In the genomic region with DNA sequence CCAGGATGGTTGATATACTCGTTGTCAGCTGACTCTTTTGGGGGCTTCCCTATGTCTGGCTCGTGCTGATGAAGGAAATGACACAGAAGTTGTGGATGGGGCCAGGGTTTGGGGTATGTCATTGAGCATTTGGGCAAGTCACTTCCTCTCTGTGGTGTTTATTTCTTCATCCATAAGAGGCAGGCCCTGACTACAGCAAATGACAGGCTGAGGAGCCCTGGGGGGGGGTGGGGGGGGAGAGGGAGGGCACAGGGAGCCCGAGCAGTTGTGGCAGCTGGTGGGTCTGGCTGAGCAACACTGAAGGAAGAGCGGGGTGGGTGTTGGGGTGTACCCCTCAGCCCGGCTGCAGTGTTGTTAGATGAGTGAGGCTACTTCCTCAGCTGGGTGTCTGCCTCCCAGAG, we compare ENCODE assay signal across 15 mouse cellular contexts. TPM values are rescaled to one million over a fixed set of nuclear protein-coding genes. Genes with fewer than 3 reads are reported as not detected.
A peak's percentile ranks its signal among the peaks of the same experiment; 100 is the strongest.
DNase-seq lines count a peak whose midpoint lies in the region; ATAC-seq and TF ChIP-seq lines count a peak whose summit lies in the region.
"Had no signal": no experiment of that assay in that cellular context is flagged by ENCODE, and none has a peak within 500 bp of the region (broad histone marks: within the 10 kb centered on the region; RNA-seq: fewer than 3 reads in every experiment).

No protein-coding gene starts in this region.

- no peak for DNase-seq in heart, adult 9 months (ENCODE audit: low spot score in 2 of 2)
- peak; percentile 69 for DNase-seq in liver, postnatal 0 days
- DNase-seq in thymus, postnatal 10 days (ENCODE audit: low spot score in 2 of 2) = peak; percentile 30 to 44
- DNase-seq in midbrain, postnatal 0 days (ENCODE audit: low spot score) = no peak
- no peak for DNase-seq in gastrocnemius, postnatal 14 days
- DNase-seq: forebrain, postnatal 0 days; kidney, adult 9 months had no signal

- 0 out of 2 replicates have a peak, but pooled peaks have one; percentile 46 for ATAC-seq in heart, embryonic 16.5 days (replicated peaks; ENCODE audit: extremely low read depth, insufficient read depth, low FRiP score)
- ATAC-seq in liver, postnatal 0 days = peak; percentile 45
- no peak for ATAC-seq in midbrain, postnatal 0 days (ENCODE audit: low FRiP score)
- ATAC-seq in forebrain, embryonic 16.5 days = no peak
- ATAC-seq: forebrain, postnatal 0 days; midbrain, embryonic 16.5 days had no signal

- TF ChIP-seq POLR2A in bone marrow macrophage, adult 2 months (IDR thresholded peaks at IDR 0.05; ENCODE audit: borderline replicate concordance, low read depth, low read length) = no peak

- no peak overlapping the region for H3K4me2 ChIP-seq in heart, embryonic 16.5 days (ENCODE audit: low read depth, low read length)
- peak overlapping the region; percentile 54 for H3K4me2 ChIP-seq in liver, postnatal 0 days (ENCODE audit: low read depth, low read length)
- no peak overlapping the region for H3K4me2 ChIP-seq in midbrain, postnatal 0 days (ENCODE audit: low read depth, low read length, poor library complexity, severe bottlenecking)
- H3K4me2 ChIP-seq in forebrain, embryonic 16.5 days (ENCODE audit: low read length) = no peak overlapping the region
- H3K4me2 ChIP-seq: embryonic facial prominence, embryonic 13.5 days; hindbrain, embryonic 13.5 days; limb, embryonic 15.5 days had no signal

- no peaks in the 10 kb centered on the region for H3K36me3 ChIP-seq in heart, embryonic 16.5 days (ENCODE audit: control insufficient read depth, insufficient read depth)
- H3K36me3 ChIP-seq in liver, postnatal 0 days (replicated peaks; ENCODE audit: insufficient read depth, low read length) = no peaks in the 10 kb centered on the region
- H3K36me3 ChIP-seq in midbrain, postnatal 0 days (ENCODE audit: insufficient read depth, low read length) = no peaks in the 10 kb centered on the region
- H3K36me3 ChIP-seq in forebrain, embryonic 16.5 days (ENCODE audit: control insufficient read depth, insufficient read depth) = no peaks in the 10 kb centered on the region
- H3K36me3 ChIP-seq: embryonic facial prominence, embryonic 13.5 days; hindbrain, embryonic 13.5 days; limb, embryonic 15.5 days had no signal

- H3K4me1 ChIP-seq in heart, embryonic 16.5 days (ENCODE audit: control insufficient read depth, insufficient read depth, low read length) = no peaks in the 10 kb centered on the region; the same call in 1 of the 2 replicates
- peaks cover 56% of the 10 kb centered on the region for H3K4me1 ChIP-seq in bone marrow macrophage, adult 2 months (ENCODE audit: control insufficient read depth, insufficient read depth, low read length)
- H3K4me1 ChIP-seq in liver, postnatal 0 days (ENCODE audit: insufficient read depth) = peaks cover 29% of the 10 kb centered on the region
- H3K4me1 ChIP-seq in midbrain, postnatal 0 days (ENCODE audit: insufficient read depth, low read length) = no peaks in the 10 kb centered on the region
- H3K4me1 ChIP-seq in forebrain, embryonic 16.5 days (replicated peaks; ENCODE audit: control insufficient read depth, insufficient read depth, low read length) = no peaks in the 10 kb centered on the region
- H3K4me1 ChIP-seq: hindbrain, embryonic 13.5 days had no signal

- no peak overlapping the region for H3K9ac ChIP-seq in heart, embryonic 16.5 days (ENCODE audit: low read length)
- H3K9ac ChIP-seq in liver, postnatal 0 days (replicated peaks) = peak overlapping the region; percentile 48
- no peak overlapping the region for H3K9ac ChIP-seq in midbrain, postnatal 0 days (replicated peaks; ENCODE audit: low read length, poor library complexity, severe bottlenecking)
- H3K9ac ChIP-seq in forebrain, embryonic 16.5 days (replicated peaks; ENCODE audit: low read depth, low read length) = no peak overlapping the region
- H3K9ac ChIP-seq: embryonic facial prominence, embryonic 13.5 days; forebrain, postnatal 0 days; hindbrain, embryonic 13.5 days; limb, embryonic 15.5 days had no signal

- no peak for TF ChIP-seq EP300 in liver, postnatal 0 days (IDR thresholded peaks at IDR 0.05; ENCODE audit: low read depth)

- TF ChIP-seq CTCF in bone marrow macrophage, adult 2 months (IDR thresholded peaks at IDR 0.05; ENCODE audit: low read depth, low read length) = no peak
- no peak for TF ChIP-seq CTCF in liver, postnatal 0 days (IDR thresholded peaks at IDR 0.05; ENCODE audit: low read depth)
- no peak for TF ChIP-seq CTCF in midbrain, postnatal 0 days (IDR thresholded peaks at IDR 0.05)

- H3K9me3 ChIP-seq in heart, embryonic 16.5 days (replicated peaks; ENCODE audit: control insufficient read depth, low read length) = no peaks in the 10 kb centered on the region
- H3K9me3 ChIP-seq in liver, postnatal 0 days (ENCODE audit: low read length) = no peaks in the 10 kb centered on the region
- no peaks in the 10 kb centered on the region for H3K9me3 ChIP-seq in midbrain, postnatal 0 days (ENCODE audit: low read length)
- H3K9me3 ChIP-seq in forebrain, embryonic 16.5 days (ENCODE audit: control insufficient read depth, low read length) = no peaks in the 10 kb centered on the region
- H3K9me3 ChIP-seq: embryonic facial prominence, embryonic 13.5 days; hindbrain, embryonic 13.5 days; limb, embryonic 15.5 days had no signal

- no peak overlapping the region for H3K4me3 ChIP-seq in heart, embryonic 16.5 days (ENCODE audit: low read length)
- peak overlapping the region; percentile 68 for H3K4me3 ChIP-seq in bone marrow macrophage, adult 2 months (ENCODE audit: insufficient read depth, low read length)
- peak overlapping the region; percentile 15; the same call in 1 of the 2 replicates for H3K4me3 ChIP-seq in liver, postnatal 0 days (ENCODE audit: low read depth, low read length)
- H3K4me3 ChIP-seq in midbrain, postnatal 0 days (ENCODE audit: low read depth, low read length) = no peak overlapping the region
- no peak overlapping the region for H3K4me3 ChIP-seq in forebrain, embryonic 16.5 days (replicated peaks; ENCODE audit: low read length)
- H3K4me3 ChIP-seq: embryonic facial prominence, embryonic 13.5 days; hindbrain, embryonic 13.5 days; limb, embryonic 15.5 days had no signal

- no peaks in the 10 kb centered on the region for H3K27me3 ChIP-seq in heart, embryonic 16.5 days (ENCODE audit: control insufficient read depth, insufficient read depth, low read length)
- no peaks in the 10 kb centered on the region for H3K27me3 ChIP-seq in liver, postnatal 0 days (ENCODE audit: insufficient read depth, low read length)
- H3K27me3 ChIP-seq in midbrain, postnatal 0 days (ENCODE audit: insufficient read depth, low read length) = no peaks in the 10 kb centered on the region
- H3K27me3 ChIP-seq in forebrain, embryonic 16.5 days (replicated peaks; ENCODE audit: control insufficient read depth, insufficient read depth, low read length) = no peaks in the 10 kb centered on the region
- H3K27me3 ChIP-seq: embryonic facial prominence, embryonic 13.5 days; hindbrain, embryonic 13.5 days; limb, embryonic 15.5 days had no signal

- intact Hi-C loops in gastrocnemius, postnatal 14 days (cut with DNase I; ENCODE audit: low total_unique reads) = no loop called here

- WGBS in heart, embryonic 16.5 days = 59% methylated on average over 5 of the region's 5 CpGs
- 29% methylated on average over 5 of the region's 5 CpGs for WGBS in liver, postnatal 0 days (ENCODE audit: insufficient replicate concordance)
- 71% methylated on average over 5 of the region's 5 CpGs for WGBS in midbrain, postnatal 0 days
- 69% methylated on average over 5 of the region's 5 CpGs for WGBS in forebrain, embryonic 16.5 days

- no peak overlapping the region for H3K27ac ChIP-seq in heart, embryonic 16.5 days (ENCODE audit: low read length)
- peak overlapping the region; percentile 97 for H3K27ac ChIP-seq in bone marrow macrophage, adult 2 months (ENCODE audit: insufficient read depth, low read depth, low read length)
- peak overlapping the region; percentile 84 for H3K27ac ChIP-seq in liver, postnatal 0 days (ENCODE audit: low read depth)
- H3K27ac ChIP-seq in midbrain, postnatal 0 days (ENCODE audit: low read depth, low read length) = no peak overlapping the region
- H3K27ac ChIP-seq in forebrain, embryonic 16.5 days (ENCODE audit: low read length) = no peak overlapping the region
- H3K27ac ChIP-seq: embryonic facial prominence, embryonic 13.5 days; hindbrain, embryonic 13.5 days; limb, embryonic 15.5 days had no signal

RNA-seq across cellular contexts. Expression of gene Arap1, which starts 14.9 kb away (rescaled TPM):
- polyA plus RNA-seq in heart, embryonic 16.5 days (2015; fragmentation: Nextera tagmentation; extraction: Ambion mirVana) = 32.6 and 35.1 TPM in 2 replicates
- polyA plus RNA-seq in bone marrow macrophage, adult 2 months (2012; ENCODE audit: insufficient read depth, insufficient read length, missing spikeins) = 326 and 363 TPM in 2 replicates
- 16.0 and 18.1 TPM in 2 replicates for polyA plus RNA-seq in liver, postnatal 0 days (2015; fragmentation: Nextera tagmentation; extraction: Ambion mirVana)
- total RNA-seq in midbrain, postnatal 0 days (2014; rRNA removed) = 12.3 and 30.0 TPM in 2 replicates
- 6.9 and 8.9 TPM in 2 replicates for polyA plus RNA-seq in midbrain, postnatal 0 days (2015; fragmentation: Nextera tagmentation; extraction: Ambion mirVana)
- 10 to 100 TPM; 19.5 to 21.0 TPM for total RNA-seq in gastrocnemius, postnatal 14 days (2021)
- polyA plus RNA-seq in forebrain, embryonic 16.5 days (2015; fragmentation: Nextera tagmentation; extraction: Ambion mirVana) = 7.7 and 8.8 TPM in 2 replicates

RNA-seq across cellular contexts. Expression of gene Stard10, which starts 45.9 kb away (rescaled TPM):
- polyA plus RNA-seq in heart, embryonic 16.5 days (2015; fragmentation: Nextera tagmentation; extraction: Ambion mirVana) = 27.0 and 31.3 TPM in 2 replicates
- 3.3 and 8.0 TPM in 2 replicates for polyA plus RNA-seq in bone marrow macrophage, adult 2 months (2012; ENCODE audit: insufficient read depth, insufficient read length, missing spikeins)
- 361 and 384 TPM in 2 replicates for polyA plus RNA-seq in liver, postnatal 0 days (2015; fragmentation: Nextera tagmentation; extraction: Ambion mirVana)
- total RNA-seq in midbrain, postnatal 0 days (2014; rRNA removed) = 21.5 and 47.7 TPM in 2 replicates
- polyA plus RNA-seq in midbrain, postnatal 0 days (2015; fragmentation: Nextera tagmentation; extraction: Ambion mirVana) = 11.0 and 12.1 TPM in 2 replicates
- 10 to 100 TPM; 19.1 to 19.9 TPM for total RNA-seq in gastrocnemius, postnatal 14 days (2021)
- polyA plus RNA-seq in forebrain, embryonic 16.5 days (2015; fragmentation: Nextera tagmentation; extraction: Ambion mirVana) = 6.1 and 6.2 TPM in 2 replicates

RNA-seq across cellular contexts. Expression of gene Gm45837, which starts 47.9 kb away (rescaled TPM):
- 2.0 and 7.8 TPM in 2 replicates for polyA plus RNA-seq in heart, embryonic 16.5 days (2015; fragmentation: Nextera tagmentation; extraction: Ambion mirVana)
- 8.7 and 11.2 TPM in 2 replicates for polyA plus RNA-seq in bone marrow macrophage, adult 2 months (2012; ENCODE audit: insufficient read depth, insufficient read length, missing spikeins)
- not detected in 2 replicates for polyA plus RNA-seq in liver, postnatal 0 days (2015; fragmentation: Nextera tagmentation; extraction: Ambion mirVana)
- not detected in 2 replicates for total RNA-seq in midbrain, postnatal 0 days (2014; rRNA removed)
- 0.71 TPM in 1 of 2 replicates, not detected in the other for polyA plus RNA-seq in midbrain, postnatal 0 days (2015; fragmentation: Nextera tagmentation; extraction: Ambion mirVana)
- 1 to 10 TPM; 2.3 to 6.4 TPM for total RNA-seq in gastrocnemius, postnatal 14 days (2021)
- not detected in 2 replicates for polyA plus RNA-seq in forebrain, embryonic 16.5 days (2015; fragmentation: Nextera tagmentation; extraction: Ambion mirVana)
- total RNA-seq: forebrain, postnatal 0 days had no signal
- polyA plus RNA-seq: forebrain, postnatal 0 days; gonadal fat pad, adult 2 months; hindbrain, embryonic 13.5 days had no signal

RNA-seq across cellular contexts. Expression of gene Pde2a, which starts 58.7 kb away (rescaled TPM):
- polyA plus RNA-seq in heart, embryonic 16.5 days (2015; fragmentation: Nextera tagmentation; extraction: Ambion mirVana) = 12.7 and 21.1 TPM in 2 replicates
- polyA plus RNA-seq in bone marrow macrophage, adult 2 months (2012; ENCODE audit: insufficient read depth, insufficient read length, missing spikeins) = 2.6 and 3.5 TPM in 2 replicates
- polyA plus RNA-seq in liver, postnatal 0 days (2015; fragmentation: Nextera tagmentation; extraction: Ambion mirVana) = 14.8 and 15.8 TPM in 2 replicates
- 49.6 and 53.9 TPM in 2 replicates for total RNA-seq in midbrain, postnatal 0 days (2014; rRNA removed)
- 31.4 and 33.8 TPM in 2 replicates for polyA plus RNA-seq in midbrain, postnatal 0 days (2015; fragmentation: Nextera tagmentation; extraction: Ambion mirVana)
- total RNA-seq in gastrocnemius, postnatal 14 days (2021) = 10 to 100 TPM; 35.1 to 37.3 TPM
- polyA plus RNA-seq in forebrain, embryonic 16.5 days (2015; fragmentation: Nextera tagmentation; extraction: Ambion mirVana) = 55.9 and 58.6 TPM in 2 replicates

Comparison
In these comparisons a context has a peak if more than half of its experiments do, and no peak if none do; other contexts are left out.
1. ATAC-seq: peak in heart, embryonic 16.5 days (single experiment) and liver, postnatal 0 days (single experiment); none in midbrain, postnatal 0 days (single experiment) and forebrain, embryonic 16.5 days (single experiment).
2. H3K27ac ChIP-seq: peak in bone marrow macrophage, adult 2 months (single experiment) and liver, postnatal 0 days (single experiment); none in heart, embryonic 16.5 days (single experiment), midbrain, postnatal 0 days (single experiment) and forebrain, embryonic 16.5 days (single experiment).
3. H3K4me3 ChIP-seq: peak in bone marrow macrophage, adult 2 months (single experiment) and liver, postnatal 0 days (single experiment); none in heart, embryonic 16.5 days (single experiment), midbrain, postnatal 0 days (single experiment) and forebrain, embryonic 16.5 days (single experiment).
4. DNase-seq: peak in liver, postnatal 0 days (single experiment) and thymus, postnatal 10 days (2 of 2); none in heart, adult 9 months (0 of 2), midbrain, postnatal 0 days (single experiment) and gastrocnemius, postnatal 14 days (single experiment).
5. RNA of gene Stard10, which starts 45.9 kb away (polyA plus RNA-seq): 361 to 384 TPM in liver, postnatal 0 days; 27.0 to 31.3 TPM in heart, embryonic 16.5 days, 11.0 to 12.1 TPM in midbrain, postnatal 0 days, 3.3 to 8.0 TPM in bone marrow macrophage, adult 2 months and 6.1 to 6.2 TPM in forebrain, embryonic 16.5 days; every median in the first group is over 10 times any median in the second.